Mouse (Mus musculus) megakaryocyte, embryonic 14.5 days (primary cell): ENCODE measurements around the gene Actg1. TPM values are rescaled to one million over a fixed set of nuclear protein-coding genes. Genes with fewer than 3 reads are reported as not detected.

ENCODE experiments used
- H3K27me3 ChIP-seq: replicated peaks from 2 replicates; pipeline ENCODE3; 2012; ENCODE audit warnings: inconsistent platforms
- H3K36me3 ChIP-seq: replicated peaks from 2 replicates; pipeline ENCODE3; 2012; ENCODE audit warnings: low read length, inconsistent platforms, mixed read lengths
- H3K4me1 ChIP-seq: 2 replicates; pipeline ENCODE4 v1.6.1; 2012; ENCODE audit warnings: inconsistent platforms
- H3K4me3 ChIP-seq: replicated peaks from 2 replicates; pipeline ENCODE3; 2012; ENCODE audit warnings: moderate library complexity, mild to moderate bottlenecking, inconsistent platforms
- H3K9me3 ChIP-seq: 2 replicates; pipeline ENCODE4 v1.6.1; 2012; ENCODE audit warnings: inconsistent platforms
- FLI1 ChIP-seq: IDR thresholded peaks from 2 replicates; pipeline ENCODE4 v1.6.1; 2012; ENCODE audit warnings: low read length, inconsistent platforms, mixed read lengths
- GATA1 ChIP-seq: IDR thresholded peaks from 3 replicates; pipeline ENCODE4 v1.6.1; 2012; ENCODE audit warnings: mixed read lengths, low read length, inconsistent platforms, borderline replicate concordance
- polyA plus RNA-seq: library from polyadenylated mRNA; stranded (reverse); fragments of >175 nt; gene quantifications from 2 replicates; pipeline ENCODE4 v1.2.3, GENCODE M21; 2012; ENCODE audit warnings: low replicate concordance; ENCODE audit not compliant: insufficient read depth

Actg1 gene
- polyA plus RNA-seq, 1 experiment = 2,630 TPM

- H3K9me3 ChIP-seq = peaks cover 15% of the 10 kb centered on the region
- H3K4me3 ChIP-seq = no peak overlapping the region
- TF ChIP-seq GATA1 (no peak), FLI1 (no peak)
- H3K27me3 ChIP-seq = no peaks in the 10 kb centered on the region
- H3K36me3 ChIP-seq = no peaks in the 10 kb centered on the region
- peaks cover 15% of the 10 kb centered on the region for H3K4me1 ChIP-seq
Measured at GRCm38 (mm10) chr11:120335431-120336021, 12.8 kb downstream of the Actg1 start.

- no peak for TF ChIP-seq GATA1
- no peaks in the 10 kb centered on the region for H3K27me3 ChIP-seq
- peaks cover 22% of the 10 kb centered on the region for H3K4me1 ChIP-seq
- no peak overlapping the region for H3K4me3 ChIP-seq
- 0 out of 2 replicates have a peak, but pooled peaks cover 4% of the 10 kb centered on the region for H3K9me3 ChIP-seq
- no peaks in the 10 kb centered on the region for H3K36me3 ChIP-seq
Measured at GRCm38 (mm10) chr11:120320156-120320555, 28.2 kb downstream of the Actg1 start.

DNA sequence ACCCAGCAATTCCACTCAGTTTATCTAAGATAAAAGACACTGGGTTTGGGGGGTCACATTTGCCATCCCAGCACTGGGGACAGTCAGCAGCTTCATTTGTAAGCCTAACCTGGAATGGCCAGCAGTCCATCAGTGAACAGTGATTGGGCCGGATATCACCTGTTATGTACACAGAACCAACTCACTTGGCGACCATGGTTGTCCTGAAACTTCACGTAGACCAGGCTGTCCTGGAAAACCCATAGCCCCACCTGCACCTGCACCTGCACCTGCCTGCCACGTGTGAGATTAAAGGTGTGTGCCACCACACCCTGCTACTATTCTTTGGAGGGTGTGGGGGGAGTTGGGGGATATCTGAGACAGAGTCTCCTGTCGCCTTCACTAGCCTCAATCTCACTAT lies 29.0 kb downstream of the Actg1 start:
- H3K36me3 ChIP-seq = no peaks in the 10 kb centered on the region
- TF ChIP-seq FLI1 (no peak), GATA1 (no peak)
- no peak overlapping the region for H3K4me3 ChIP-seq
- 0 out of 2 replicates have a peak, but pooled peaks cover 4% of the 10 kb centered on the region for H3K9me3 ChIP-seq
- H3K4me1 ChIP-seq = peaks cover 30% of the 10 kb centered on the region
- no peaks in the 10 kb centered on the region for H3K27me3 ChIP-seq

DNA sequence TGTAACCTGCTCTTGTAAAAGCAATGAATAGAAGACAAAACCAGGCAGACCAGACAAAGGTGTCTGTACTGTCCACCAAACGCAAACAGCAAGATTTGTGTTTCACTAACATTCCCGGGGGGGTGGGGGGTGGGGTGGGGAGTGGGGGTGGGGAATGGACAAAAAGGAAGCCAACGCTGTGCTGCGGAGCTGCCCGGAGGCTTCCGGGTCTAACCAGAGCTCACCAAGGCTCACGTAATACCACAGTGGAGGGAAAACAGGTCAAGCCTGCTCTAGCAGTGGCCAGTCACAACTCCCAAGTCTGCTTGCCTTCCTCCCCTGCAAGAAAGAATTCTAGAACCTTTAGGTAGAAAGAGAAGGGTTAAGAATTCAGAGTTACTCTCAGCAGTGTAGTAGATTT lies 30.9 kb downstream of the Actg1 start:
- H3K9me3 ChIP-seq = 0 out of 2 replicates have a peak, but pooled peaks cover 4% of the 10 kb centered on the region
- TF ChIP-seq GATA1 = no peak
- no peak for TF ChIP-seq FLI1
- H3K4me1 ChIP-seq = peaks cover 41% of the 10 kb centered on the region
- no peaks in the 10 kb centered on the region for H3K36me3 ChIP-seq
- H3K4me3 ChIP-seq = no peak overlapping the region
- no peaks in the 10 kb centered on the region for H3K27me3 ChIP-seq

DNA sequence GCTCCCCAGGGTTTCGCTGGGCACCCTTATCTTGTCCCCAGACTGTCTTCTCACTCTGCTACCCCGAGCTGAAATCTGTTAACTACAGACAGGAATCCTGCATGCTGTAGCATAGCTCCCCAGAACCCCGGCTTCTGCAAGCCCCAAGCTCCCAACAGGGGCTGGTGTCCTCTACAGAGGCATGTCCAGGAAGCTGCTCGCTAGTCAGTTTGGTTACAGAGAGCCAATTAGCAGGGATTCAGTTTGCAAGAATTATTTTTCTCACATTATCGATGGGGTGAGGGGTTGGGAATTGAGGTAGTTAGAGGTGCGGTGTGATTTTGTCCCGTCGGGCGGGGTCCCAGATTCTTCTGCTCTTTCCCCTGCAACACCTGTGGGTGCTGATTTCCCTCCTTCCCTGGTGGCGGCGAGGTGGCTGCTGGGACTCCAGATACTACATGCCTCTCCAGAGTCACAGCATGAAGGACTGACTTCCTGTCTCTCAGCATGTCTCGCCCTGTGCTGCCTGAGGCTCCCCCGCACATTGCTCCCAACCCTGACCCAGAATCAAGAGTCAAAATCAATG lies 31.6 kb downstream of the Actg1 start:
- Histone ChIP-seq H3K4me3 (peak overlapping the region; percentile 93), H3K9me3 (0 out of 2 replicates have a peak, but pooled peaks cover 4% of the 10 kb centered on the region), H3K4me1 (peaks cover 42% of the 10 kb centered on the region), H3K36me3 (no peaks in the 10 kb centered on the region), H3K27me3 (no peaks in the 10 kb centered on the region)
- TF ChIP-seq FLI1 (no peak), GATA1 (no peak)

GRCm38 (mm10) chr11:120315832-120316689 lies 32.3 kb downstream of the Actg1 start:
- Histone ChIP-seq H3K27me3 (no peaks in the 10 kb centered on the region), H3K4me3 (peak overlapping the region; percentile 93), H3K9me3 (0 out of 2 replicates have a peak, but pooled peaks cover 4% of the 10 kb centered on the region), H3K36me3 (no peaks in the 10 kb centered on the region), H3K4me1 (peaks cover 49% of the 10 kb centered on the region)
- TF ChIP-seq GATA1 = no peak
- TF ChIP-seq FLI1 = no peak

DNA sequence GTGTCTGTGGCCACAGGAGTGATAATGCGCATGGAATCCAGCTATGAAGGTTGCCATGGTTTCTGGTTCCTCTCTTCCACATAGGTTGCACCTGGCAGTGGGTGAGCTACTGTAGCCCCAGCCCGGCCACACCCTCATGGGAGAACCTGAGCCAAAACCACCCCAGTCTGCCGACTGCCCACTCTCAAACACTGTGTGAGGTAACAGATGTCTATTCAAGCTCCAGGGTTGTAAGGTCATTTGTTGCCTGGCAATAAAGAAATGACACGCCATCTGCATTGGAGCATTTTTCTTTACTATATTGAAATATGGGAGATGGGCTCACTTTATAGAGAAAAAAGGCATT lies 33.0 kb downstream of the Actg1 start:
- Histone ChIP-seq H3K4me1 (peaks cover 55% of the 10 kb centered on the region), H3K27me3 (peaks cover 3% of the 10 kb centered on the region), H3K36me3 (no peaks in the 10 kb centered on the region), H3K9me3 (0 out of 2 replicates have a peak, but pooled peaks cover 4% of the 10 kb centered on the region), H3K4me3 (peak overlapping the region; percentile 93)
- no peak for TF ChIP-seq FLI1

DNA sequence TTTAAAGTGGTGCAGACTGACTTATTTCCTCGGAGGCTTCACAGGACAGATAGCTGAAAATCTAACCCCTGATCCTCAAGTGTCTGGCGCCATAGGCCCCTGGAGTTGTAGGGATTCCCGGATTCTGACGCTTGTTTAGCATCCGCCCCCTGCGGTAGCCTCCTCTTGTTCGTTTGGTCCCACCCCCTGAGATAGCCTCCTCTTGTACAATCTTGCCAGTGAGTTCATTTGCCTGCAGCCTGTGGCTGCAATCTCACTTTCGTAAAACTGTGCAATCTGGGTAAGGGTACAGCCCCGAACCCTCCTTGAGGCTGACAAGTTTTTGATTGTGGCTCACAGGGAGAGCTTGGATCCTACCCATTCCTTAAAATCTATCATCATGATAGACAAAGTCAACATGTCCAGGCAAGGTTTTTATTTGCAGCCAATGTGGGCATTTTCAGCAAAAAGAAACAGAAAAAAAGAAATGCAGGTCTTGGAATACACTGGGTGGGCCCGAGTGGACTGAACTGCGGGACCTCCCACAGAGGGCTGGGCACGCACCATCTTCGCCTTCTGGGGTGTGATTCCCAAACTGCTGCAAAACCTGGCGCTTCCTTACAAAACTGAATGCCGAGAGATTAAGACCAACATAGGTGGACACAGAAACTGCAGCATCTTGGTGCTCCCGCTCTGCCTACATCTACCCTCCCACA lies 33.5 kb downstream of the Actg1 start:
- H3K4me1 ChIP-seq = peaks cover 58% of the 10 kb centered on the region
- no peak for TF ChIP-seq GATA1
- no peak for TF ChIP-seq FLI1

DNA sequence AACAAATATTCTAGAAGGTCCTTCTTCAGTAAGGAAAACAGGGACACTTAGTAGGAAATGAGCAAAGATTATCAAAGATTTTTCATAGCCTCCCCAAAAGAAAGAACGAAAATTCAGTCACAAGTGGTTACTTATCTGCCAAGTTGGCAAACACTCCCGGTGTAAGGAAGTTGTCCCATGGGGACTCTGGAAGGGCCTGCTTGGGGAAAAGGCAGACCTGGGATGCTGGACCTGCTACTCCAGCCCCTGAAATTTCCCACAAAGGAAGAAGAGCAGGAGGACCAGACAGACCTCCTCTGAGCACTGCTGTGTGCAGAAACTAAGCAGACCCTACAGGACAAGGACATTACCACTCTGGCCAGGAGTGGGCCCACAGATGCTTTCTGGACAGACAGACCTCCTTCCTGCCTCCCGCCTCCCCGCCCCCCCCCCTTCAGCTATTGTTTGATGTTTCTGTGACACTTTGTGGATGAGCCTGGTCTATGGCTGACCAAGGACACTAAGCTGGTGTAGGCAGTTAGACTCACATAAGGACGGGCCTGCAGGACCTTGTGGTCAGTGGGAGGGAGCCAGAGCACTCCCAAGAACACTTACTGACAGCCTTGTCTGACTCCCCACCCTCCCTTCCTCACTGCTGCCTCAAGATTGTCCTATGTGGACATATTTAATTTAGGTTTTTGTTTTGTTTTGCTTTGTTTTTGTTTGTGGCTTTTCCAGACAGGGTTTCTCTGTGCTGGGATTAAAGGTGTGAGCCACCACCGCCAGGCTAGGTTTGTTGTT lies 34.2 kb downstream of the Actg1 start:
- TF ChIP-seq FLI1 (no peak), GATA1 (no peak)
- peak overlapping the region; percentile 77 for H3K4me3 ChIP-seq
- H3K27me3 ChIP-seq = peaks cover 6% of the 10 kb centered on the region
- H3K4me1 ChIP-seq = peaks cover 58% of the 10 kb centered on the region
- H3K36me3 ChIP-seq = no peaks in the 10 kb centered on the region
- H3K9me3 ChIP-seq = no peaks in the 10 kb centered on the region

More for the DNA sequence above, 33.5 kb downstream of the Actg1 start:
- 0 out of 2 replicates have a peak, but pooled peaks cover 4% of the 10 kb centered on the region for H3K9me3 ChIP-seq
- peaks cover 5% of the 10 kb centered on the region for H3K27me3 ChIP-seq
- peak overlapping the region; percentile 93 for H3K4me3 ChIP-seq
- H3K36me3 ChIP-seq = no peaks in the 10 kb centered on the region
